ENCODE assay signal across 8 mouse cellular contexts in genomic region chr9:35569571-35570534, GRCm38 (mm10). TPM values are rescaled to one million over a fixed set of nuclear protein-coding genes. Genes with fewer than 3 reads are reported as not detected.
DNase-seq lines count a peak whose midpoint lies in the region; ATAC-seq and TF ChIP-seq lines count a peak whose summit lies in the region.

Gene Pate2 (plus strand): TSS chr9:35570284.
Gene Hyls1 (minus strand): TSS chr9:35570398.

- WGBS in forebrain, embryonic 10.5 days: under 1% methylated on average over 86 of the region's 86 CpGs
- under 1% methylated on average over 86 of the region's 86 CpGs for WGBS in heart, embryonic 15.5 days
- WGBS in liver, embryonic 14.5 days (ENCODE audit: insufficient replicate concordance): under 1% methylated on average over 86 of the region's 86 CpGs
- WGBS in neural tube, embryonic 11.5 days: under 1% methylated on average over 86 of the region's 86 CpGs
- WGBS in stomach, postnatal 0 days: under 1% methylated on average over 86 of the region's 86 CpGs

- H3K4me2 ChIP-seq in heart, embryonic 15.5 days: peak within 1 kb of the TSS; percentile 80
- peak within 1 kb of the TSS; percentile 84 for H3K4me2 ChIP-seq in liver, embryonic 14.5 days (ENCODE audit: low read depth)
- H3K4me2 ChIP-seq in neural tube, embryonic 11.5 days (ENCODE audit: low read depth): peak within 1 kb of the TSS; percentile 70
- peak within 1 kb of the TSS; percentile 90 for H3K4me2 ChIP-seq in stomach, postnatal 0 days (replicated peaks; ENCODE audit: low read depth)

- peaks cover 31% of the 10 kb centered on the region for H3K4me1 ChIP-seq in forebrain, embryonic 10.5 days
- peaks cover 28% of the 10 kb centered on the region for H3K4me1 ChIP-seq in heart, embryonic 15.5 days (replicated peaks)
- H3K4me1 ChIP-seq in liver, embryonic 14.5 days (replicated peaks; ENCODE audit: control insufficient read depth in 2 of 2, insufficient read depth in 2 of 2, low read length in 1 of 2): peaks cover 0 to 4% of the 10 kb centered on the region in 2 experiments; a peak in 2 of 4 replicates
- H3K4me1 ChIP-seq in neural tube, embryonic 11.5 days (ENCODE audit: control insufficient read depth, insufficient read depth, low read length): no peaks in the 10 kb centered on the region
- no peaks in the 10 kb centered on the region for H3K4me1 ChIP-seq in stomach, postnatal 0 days (replicated peaks; ENCODE audit: control insufficient read depth, insufficient read depth)

- peak; percentile 96 for ATAC-seq in heart, embryonic 15.5 days (replicated peaks; ENCODE audit: insufficient number of reproducible peaks, insufficient read depth, low FRiP score, low read depth)
- ATAC-seq in liver, embryonic 14.5 days (ENCODE audit: insufficient read depth): peak; percentile 96
- peak; percentile 98 for ATAC-seq in neural tube, embryonic 11.5 days (ENCODE audit: insufficient read depth, low FRiP score, low TSS enrichment)
- ATAC-seq in stomach, postnatal 0 days (ENCODE audit: low FRiP score, low TSS enrichment): peak; percentile 99

- H3K36me3 ChIP-seq in forebrain, embryonic 10.5 days (replicated peaks): peaks cover 35% of the 10 kb centered on the region
- H3K36me3 ChIP-seq in heart, embryonic 15.5 days: peaks cover 30% of the 10 kb centered on the region
- peaks cover 30% of the 10 kb centered on the region for H3K36me3 ChIP-seq in liver, embryonic 14.5 days (replicated peaks; ENCODE audit: control insufficient read depth, insufficient read depth, low read depth)
- H3K36me3 ChIP-seq in neural tube, embryonic 11.5 days (ENCODE audit: control insufficient read depth, insufficient read depth, low read length): peaks cover 4% of the 10 kb centered on the region; the same call in 1 of the 2 replicates
- H3K36me3 ChIP-seq in stomach, postnatal 0 days (ENCODE audit: control insufficient read depth, insufficient read depth, low read length): no peaks in the 10 kb centered on the region

- H3K27me3 ChIP-seq in forebrain, embryonic 10.5 days (ENCODE audit: poor library complexity, severe bottlenecking): peaks cover 14% of the 10 kb centered on the region
- H3K27me3 ChIP-seq in heart, embryonic 15.5 days: peaks cover 12% of the 10 kb centered on the region
- peaks cover 9% of the 10 kb centered on the region for H3K27me3 ChIP-seq in liver, embryonic 14.5 days (ENCODE audit: control insufficient read depth, insufficient read depth, low read length)
- H3K27me3 ChIP-seq in neural tube, embryonic 11.5 days (ENCODE audit: control insufficient read depth, insufficient read depth, low read length): 0 out of 2 replicates have a peak, but pooled peaks cover 4% of the 10 kb centered on the region
- H3K27me3 ChIP-seq in stomach, postnatal 0 days (ENCODE audit: control insufficient read depth, insufficient read depth, low read length): no peaks in the 10 kb centered on the region

- DNase-seq in CD8-positive naive resting alpha-beta T cell, adult 2 months (ENCODE audit: low read depth in 2 of 2, low spot score in 2 of 2): peak; percentile 83 to 87
- DNase-seq in c-Kit-positive CD71-negative TER-119-negative erythroid progenitor cells, embryonic 14.5 days (ENCODE audit: low read depth): peak; percentile 97
- DNase-seq in forebrain, embryonic 10.5 days (ENCODE audit: extremely low spot score, low spot score): peak; percentile 92
- DNase-seq in kidney, postnatal 25 days: peak; percentile 97
- peak; percentile 95 to 96 (median 96) for DNase-seq in liver, embryonic 14.5 days (ENCODE audit: low read depth in 3 of 3, low spot score in 3 of 3)
- peak; percentile 95 for DNase-seq in neural tube, embryonic 11.5 days (ENCODE audit: low spot score)
- peak; percentile 94 for DNase-seq in stomach, postnatal 0 days (ENCODE audit: low spot score)

- H3K4me3 ChIP-seq in forebrain, embryonic 10.5 days: peak within 1 kb of the TSS; percentile 83
- peak within 1 kb of the TSS; percentile 74 for H3K4me3 ChIP-seq in heart, embryonic 15.5 days
- peak within 1 kb of the TSS; percentile 74 to 99 for H3K4me3 ChIP-seq in liver, embryonic 14.5 days (ENCODE audit: insufficient read depth in 1 of 2, low read depth in 2 of 2, low read length in 2 of 2)
- H3K4me3 ChIP-seq in neural tube, embryonic 11.5 days (ENCODE audit: low read depth, low read length): peak within 1 kb of the TSS; percentile 60
- H3K4me3 ChIP-seq in stomach, postnatal 0 days (ENCODE audit: low read depth, low read length): peak within 1 kb of the TSS; percentile 80

- TF ChIP-seq CTCF in liver, embryonic 14.5 days (IDR thresholded peaks at IDR 0.05; ENCODE audit: low read depth): peak; percentile 46; the same call in 1 of the 2 replicates
- peak; percentile 47 for TF ChIP-seq CTCF in stomach, postnatal 0 days (IDR thresholded peaks at IDR 0.05; ENCODE audit: low read depth)

- TF ChIP-seq EP300 in liver, embryonic 14.5 days (IDR thresholded peaks at IDR 0.05; ENCODE audit: low read depth): 0 out of 2 replicates have a peak, but pooled peaks have one; percentile 16
- no peak for TF ChIP-seq EP300 in stomach, postnatal 0 days (optimal IDR thresholded peaks at IDR 0.05)

- no peaks in the 10 kb centered on the region for H3K9me3 ChIP-seq in forebrain, embryonic 10.5 days
- no peaks in the 10 kb centered on the region for H3K9me3 ChIP-seq in heart, embryonic 15.5 days (replicated peaks)
- H3K9me3 ChIP-seq in liver, embryonic 14.5 days (ENCODE audit: control insufficient read depth, low read length): no peaks in the 10 kb centered on the region
- H3K9me3 ChIP-seq in neural tube, embryonic 11.5 days (ENCODE audit: control insufficient read depth, low read length): no peaks in the 10 kb centered on the region
- no peaks in the 10 kb centered on the region for H3K9me3 ChIP-seq in stomach, postnatal 0 days (ENCODE audit: control insufficient read depth, low read length)

- peak within 1 kb of the TSS; percentile 84 for H3K9ac ChIP-seq in heart, embryonic 15.5 days
- peak within 1 kb of the TSS; percentile 96 for H3K9ac ChIP-seq in liver, embryonic 14.5 days (replicated peaks)
- peak within 1 kb of the TSS; percentile 64 for H3K9ac ChIP-seq in neural tube, embryonic 11.5 days (ENCODE audit: low read length)
- peak within 1 kb of the TSS; percentile 73 for H3K9ac ChIP-seq in stomach, postnatal 0 days (ENCODE audit: low read length)

- H3K27ac ChIP-seq in forebrain, embryonic 10.5 days: peak within 1 kb of the TSS; percentile 96
- H3K27ac ChIP-seq in heart, embryonic 15.5 days: peak within 1 kb of the TSS; percentile 92
- peak within 1 kb of the TSS; percentile 85 for H3K27ac ChIP-seq in liver, embryonic 14.5 days
- H3K27ac ChIP-seq in neural tube, embryonic 11.5 days (ENCODE audit: low read depth, low read length): peak within 1 kb of the TSS; percentile 80
- H3K27ac ChIP-seq in stomach, postnatal 0 days (replicated peaks): peak within 1 kb of the TSS; percentile 76

RNA-seq across cellular contexts. Expression of gene Pate2, which starts in this region (rescaled TPM):
- polyA plus RNA-seq in forebrain, embryonic 10.5 days (2016; fragmentation: Nextera tagmentation; extraction: Ambion mirVana): 2.0 and 2.5 TPM in 2 replicates
- polyA plus RNA-seq in heart, embryonic 15.5 days (2015; fragmentation: Nextera tagmentation; extraction: Ambion mirVana): 0.23 and 0.39 TPM in 2 replicates
- 0.06 and 0.09 TPM in 2 replicates for polyA plus RNA-seq in liver, embryonic 14.5 days (2012; rRNA removed)
- polyA plus RNA-seq in liver, embryonic 14.5 days (2014; fragmentation: Nextera tagmentation; extraction: Ambion mirVana): 0.19 and 0.29 TPM in 2 replicates
- 0.53 and 0.66 TPM in 2 replicates for polyA plus RNA-seq in neural tube, embryonic 11.5 days (2014; fragmentation: Nextera tagmentation; extraction: Ambion mirVana)
- polyA plus RNA-seq in stomach, postnatal 0 days (2015; fragmentation: Nextera tagmentation; extraction: Ambion mirVana): 0.19 and 0.31 TPM in 2 replicates

RNA-seq across cellular contexts. Expression of gene Hyls1, which starts in this region (rescaled TPM):
- polyA plus RNA-seq in forebrain, embryonic 10.5 days (2016; fragmentation: Nextera tagmentation; extraction: Ambion mirVana): 28.0 and 28.6 TPM in 2 replicates
- 13.6 and 15.3 TPM in 2 replicates for polyA plus RNA-seq in heart, embryonic 15.5 days (2015; fragmentation: Nextera tagmentation; extraction: Ambion mirVana)
- 2.3 and 3.9 TPM in 2 replicates for polyA plus RNA-seq in liver, embryonic 14.5 days (2012; rRNA removed)
- 8.6 and 9.1 TPM in 2 replicates for polyA plus RNA-seq in liver, embryonic 14.5 days (2014; fragmentation: Nextera tagmentation; extraction: Ambion mirVana)
- 28.1 and 28.8 TPM in 2 replicates for polyA plus RNA-seq in neural tube, embryonic 11.5 days (2014; fragmentation: Nextera tagmentation; extraction: Ambion mirVana)
- 4.1 and 4.7 TPM in 2 replicates for polyA plus RNA-seq in stomach, postnatal 0 days (2015; fragmentation: Nextera tagmentation; extraction: Ambion mirVana)

Comparison
In these comparisons a context has a peak if more than half of its experiments do, and no peak if none do; other contexts are left out.
1. Peak in every context shown above with its lines: DNase-seq, ATAC-seq, H3K4me3 ChIP-seq and H3K27ac ChIP-seq.